ENCODE assay signal across 25 mouse cellular contexts in genomic region chr10:108118200-108119163, GRCm38 (mm10). TPM values are rescaled to one million over a fixed set of nuclear protein-coding genes. Genes with fewer than 3 reads are reported as not detected.
DNase-seq lines count a peak whose midpoint lies in the region; ATAC-seq and TF ChIP-seq lines count a peak whose summit lies in the region.
"Had no signal": no experiment of that assay in that cellular context is flagged by ENCODE, and none has a peak within 500 bp of the region (broad histone marks: within the 10 kb centered on the region; RNA-seq: fewer than 3 reads in every experiment).

No protein-coding gene starts in this region.

- no peak for TF ChIP-seq POLR2A in thymus, adult 2 months (IDR thresholded peaks at IDR 0.05; ENCODE audit: control insufficient read depth, extremely low read depth, insufficient read depth, low read length, poor library complexity)

- no peaks in the 10 kb centered on the region for H3K9me3 ChIP-seq in megakaryocyte, embryonic 14.5 days
- no peaks in the 10 kb centered on the region for H3K9me3 ChIP-seq in kidney, embryonic 16.5 days (ENCODE audit: low read length)
- H3K9me3 ChIP-seq: embryonic facial prominence, embryonic 15.5 days; forebrain, embryonic 12.5 days; heart, embryonic 15.5 days; hindbrain, embryonic 10.5 days; intestine, embryonic 15.5 days; limb, embryonic 10.5 days; neural tube, embryonic 13.5 days had no signal

- peak overlapping the region; percentile 19; the same call in 1 of the 2 replicates for H3K4me3 ChIP-seq in thymus, adult 2 months (ENCODE audit: control insufficient read depth, insufficient read depth, low read length)
- H3K4me3 ChIP-seq in megakaryocyte, embryonic 14.5 days (replicated peaks), result peak overlapping the region; percentile 2
- no peak overlapping the region for H3K4me3 ChIP-seq in kidney, embryonic 16.5 days (ENCODE audit: low read length)
- H3K4me3 ChIP-seq: embryonic facial prominence, embryonic 15.5 days; forebrain, embryonic 12.5 days; heart, adult 2 months; heart, embryonic 15.5 days; hindbrain, embryonic 10.5 days; intestine, embryonic 15.5 days; limb, embryonic 10.5 days; neural tube, embryonic 13.5 days had no signal

- H3K27me3 ChIP-seq in thymus, adult 2 months (ENCODE audit: control insufficient read depth, insufficient read depth, low read length), result no peaks in the 10 kb centered on the region
- H3K27me3 ChIP-seq in megakaryocyte, embryonic 14.5 days (replicated peaks), result peaks cover 5% of the 10 kb centered on the region
- no peaks in the 10 kb centered on the region for H3K27me3 ChIP-seq in kidney, embryonic 16.5 days (ENCODE audit: insufficient read depth, low read length)
- H3K27me3 ChIP-seq: CH12.LX; embryonic facial prominence, embryonic 15.5 days; forebrain, embryonic 12.5 days; heart, embryonic 15.5 days; intestine, embryonic 15.5 days; neural tube, embryonic 13.5 days had no signal

- no peak overlapping the region for H3K4me2 ChIP-seq in kidney, embryonic 16.5 days (replicated peaks; ENCODE audit: low read depth, low read length)
- H3K4me2 ChIP-seq: embryonic facial prominence, embryonic 15.5 days; forebrain, embryonic 12.5 days; heart, embryonic 15.5 days; intestine, embryonic 15.5 days; liver, embryonic 11.5 days; lung, embryonic 14.5 days; neural tube, embryonic 13.5 days had no signal

- peaks cover 18% of the 10 kb centered on the region for H3K4me1 ChIP-seq in thymus, adult 2 months (replicated peaks; ENCODE audit: control insufficient read depth, insufficient read depth, low read length)
- peaks cover 40% of the 10 kb centered on the region for H3K4me1 ChIP-seq in megakaryocyte, embryonic 14.5 days
- H3K4me1 ChIP-seq in kidney, embryonic 16.5 days (ENCODE audit: insufficient read depth, low read length), result no peaks in the 10 kb centered on the region
- H3K4me1 ChIP-seq: forebrain, embryonic 12.5 days; intestine, embryonic 15.5 days; neural tube, embryonic 13.5 days had no signal

- WGBS in thymus, adult 2 months, result 14% methylated on average over 13 of the region's 13 CpGs
- 84% methylated on average over 13 of the region's 13 CpGs for WGBS in kidney, embryonic 16.5 days

- no peaks in the 10 kb centered on the region for H3K36me3 ChIP-seq in thymus, adult 2 months (ENCODE audit: control insufficient read depth, insufficient read depth, low read length)
- no peaks in the 10 kb centered on the region for H3K36me3 ChIP-seq in megakaryocyte, embryonic 14.5 days (replicated peaks; ENCODE audit: low read length)
- H3K36me3 ChIP-seq in kidney, embryonic 16.5 days (ENCODE audit: insufficient read depth, low read length), result no peaks in the 10 kb centered on the region
- H3K36me3 ChIP-seq: embryonic facial prominence, embryonic 15.5 days; forebrain, embryonic 12.5 days; heart, embryonic 15.5 days; hindbrain, embryonic 10.5 days; intestine, embryonic 15.5 days; limb, embryonic 10.5 days; neural tube, embryonic 13.5 days had no signal

- no peak for ATAC-seq in kidney, embryonic 16.5 days (ENCODE audit: low FRiP score, low TSS enrichment)
- ATAC-seq: intestine, embryonic 15.5 days had no signal

- no peak for TF ChIP-seq CTCF in thymus, adult 2 months (IDR thresholded peaks at IDR 0.05; ENCODE audit: borderline replicate concordance, control insufficient read depth, extremely low read depth, insufficient read depth, low read length, poor library complexity)

- no peak overlapping the region for H3K9ac ChIP-seq in kidney, embryonic 16.5 days (replicated peaks; ENCODE audit: low read length)
- H3K9ac ChIP-seq: embryonic facial prominence, embryonic 15.5 days; forebrain, embryonic 12.5 days; heart, embryonic 15.5 days; intestine, embryonic 15.5 days; lung, embryonic 14.5 days; neural tube, embryonic 13.5 days had no signal

- DNase-seq in thymus, adult 2 months, result peak; percentile 5
- no peak for DNase-seq in thymus, adult 18-20 months
- peak; percentile 32 for DNase-seq in brain, adult 2 months (ENCODE audit: low read depth, low spot score)
- DNase-seq in thymus, postnatal 36 days, result peak; percentile 7 to 10
- DNase-seq in adrenal gland, adult 18-20 months (ENCODE audit: low spot score in 2 of 2), result no peak
- DNase-seq in left cerebral cortex, adult 8-10 months (ENCODE audit: low spot score in 2 of 2), result no peak
- DNase-seq: adrenal gland, postnatal 25 days; cerebellum, adult 9-11 months; embryo, embryonic 11 days; gastrocnemius, postnatal 10 days; heart, adult 2 months; layer of hippocampus, postnatal 36 days; lung, embryonic 14.5 days had no signal

- peak overlapping the region; percentile 65 for H3K27ac ChIP-seq in thymus, adult 2 months (ENCODE audit: control insufficient read depth, insufficient read depth, low read length)
- no peak overlapping the region for H3K27ac ChIP-seq in kidney, embryonic 16.5 days (ENCODE audit: low read length)
- H3K27ac ChIP-seq: embryonic facial prominence, embryonic 15.5 days; forebrain, embryonic 12.5 days; heart, adult 2 months; heart, embryonic 15.5 days; hindbrain, embryonic 10.5 days; intestine, embryonic 15.5 days; limb, embryonic 10.5 days; macrophage; neural tube, embryonic 13.5 days had no signal

RNA-seq across cellular contexts. Expression of gene Ppp1r12a, which starts 43.5 kb away (rescaled TPM):
- 28.2 and 29.2 TPM in 2 replicates for polyA plus RNA-seq in thymus, adult 2 months (2012; rRNA removed)
- 4.5 and 13.8 TPM in 2 replicates for polyA plus RNA-seq in megakaryocyte, embryonic 14.5 days (2012; ENCODE audit: insufficient read depth, low replicate concordance)
- polyA plus RNA-seq in kidney, embryonic 16.5 days (2015; fragmentation: Nextera tagmentation; extraction: Ambion mirVana), result 91.1 and 97.7 TPM in 2 replicates
- total RNA-seq in adrenal gland, adult 18-20 months (2021), result 100 to 1,000 TPM in 1 of 2 experiments, 10 to 100 TPM in 1; 95.9 to 109 TPM
- 100 to 1,000 TPM; 126 to 141 (median 127) TPM for total RNA-seq in left cerebral cortex, adult 8-10 months (2022)

Comparison
In these comparisons a context has a peak if more than half of its experiments do, and no peak if none do; other contexts are left out.
1. DNase-seq: peak in thymus, adult 2 months (single experiment), brain, adult 2 months (single experiment) and thymus, postnatal 36 days (2 of 2); none in thymus, adult 18-20 months (0 of 2), adrenal gland, adult 18-20 months (0 of 2) and left cerebral cortex, adult 8-10 months (0 of 2).